Mouse (Mus musculus): ENCODE data around the gene Gpsm3. TPM values are rescaled to one million over a fixed set of nuclear protein-coding genes. Genes with fewer than 3 reads are reported as not detected.

Gene Gpsm3
- polyA plus RNA-seq, 1 experiment from 2014 or later, result 19.3 TPM

- Histone ChIP-seq H3K36me3 (ENCODE audit: control insufficient read depth, insufficient read depth, low read length) (peaks cover 23% of the 10 kb centered on the region), H3K27me3 (ENCODE audit: control insufficient read depth, insufficient read depth, low read length) (no peaks in the 10 kb centered on the region), H3K4me3 (ENCODE audit: low read length) (peak within 1 kb of the TSS; percentile 88), H3K4me1 (ENCODE audit: control insufficient read depth, insufficient read depth, low read length) (peaks cover 61% of the 10 kb centered on the region), H3K9ac (ENCODE audit: low read depth, low read length) (peak within 1 kb of the TSS; percentile 99), H3K9me3 (ENCODE audit: control insufficient read depth, low read length) (no peaks in the 10 kb centered on the region), H3K4me2 (replicated peaks; ENCODE audit: low read depth, low read length) (peak within 1 kb of the TSS; percentile 94), H3K27ac (ENCODE audit: low read depth, low read length) (peak within 1 kb of the TSS; percentile 100)
- ATAC-seq (ENCODE audit: low FRiP score, low TSS enrichment), result peak; percentile 33
- 1% methylated on average over 21 of the region's 21 CpGs for WGBS
Observed at GRCm38 (mm10) chr17:34591029-34591993, 1.7 kb downstream of the Gpsm3 start, which contains the start of gene Pbx2. Gene Pbx2 (plus strand): TSS chr17:34591266.

GRCm38 (mm10) chr17:34591994-34592375, 2.4 kb downstream of the Gpsm3 start:
- Histone ChIP-seq H3K27ac (ENCODE audit: low read depth, low read length) (peak overlapping the region; percentile 100), H3K4me1 (ENCODE audit: control insufficient read depth, insufficient read depth, low read length) (peaks cover 68% of the 10 kb centered on the region), H3K36me3 (ENCODE audit: control insufficient read depth, insufficient read depth, low read length) (peaks cover 26% of the 10 kb centered on the region), H3K4me2 (replicated peaks; ENCODE audit: low read depth, low read length) (peak overlapping the region; percentile 94), H3K27me3 (ENCODE audit: control insufficient read depth, insufficient read depth, low read length) (no peaks in the 10 kb centered on the region), H3K4me3 (ENCODE audit: low read length) (peak overlapping the region; percentile 88), H3K9me3 (ENCODE audit: control insufficient read depth, low read length) (no peaks in the 10 kb centered on the region), H3K9ac (ENCODE audit: low read depth, low read length) (peak overlapping the region; percentile 99)
- WGBS, result under 1% methylated on average over 33 of the region's 35 CpGs
- peak; percentile 70 for ATAC-seq (ENCODE audit: low FRiP score, low TSS enrichment)

- Histone ChIP-seq H3K36me3 (ENCODE audit: control insufficient read depth, insufficient read depth, low read length) (peaks cover 26% of the 10 kb centered on the region), H3K9ac (ENCODE audit: low read depth, low read length) (peak overlapping the region; percentile 99), H3K4me1 (ENCODE audit: control insufficient read depth, insufficient read depth, low read length) (peaks cover 75% of the 10 kb centered on the region), H3K27ac (ENCODE audit: low read depth, low read length) (peak overlapping the region; percentile 100), H3K9me3 (ENCODE audit: control insufficient read depth, low read length) (no peaks in the 10 kb centered on the region), H3K4me2 (replicated peaks; ENCODE audit: low read depth, low read length) (peak overlapping the region; percentile 94), H3K4me3 (ENCODE audit: low read length) (peak overlapping the region; percentile 88), H3K27me3 (ENCODE audit: control insufficient read depth, insufficient read depth, low read length) (no peaks in the 10 kb centered on the region)
- ATAC-seq (ENCODE audit: low FRiP score, low TSS enrichment), result peak; percentile 6; the same call in 1 of the 2 replicates
- WGBS, result under 1% methylated on average over 29 of the region's 32 CpGs
Observed at GRCm38 (mm10) chr17:34592581-34593549, 3.3 kb downstream of the Gpsm3 start.

GRCm38 (mm10) chr17:34593752-34594525, 4.3 kb downstream of the Gpsm3 start:
- H3K36me3 ChIP-seq (ENCODE audit: control insufficient read depth, insufficient read depth, low read length), result peaks cover 26% of the 10 kb centered on the region
- H3K4me1 ChIP-seq (ENCODE audit: control insufficient read depth, insufficient read depth, low read length), result peaks cover 72% of the 10 kb centered on the region
- WGBS, result 37% methylated on average over 34 of the region's 34 CpGs
- H3K4me3 ChIP-seq (ENCODE audit: low read length), result peak overlapping the region; percentile 88
- no peaks in the 10 kb centered on the region for H3K9me3 ChIP-seq (ENCODE audit: control insufficient read depth, low read length)
- H3K4me2 ChIP-seq (replicated peaks; ENCODE audit: low read depth, low read length), result peak overlapping the region; percentile 94
- ATAC-seq (ENCODE audit: low FRiP score, low TSS enrichment), result no peak
- peak overlapping the region; percentile 100 for H3K27ac ChIP-seq (ENCODE audit: low read depth, low read length)
- H3K27me3 ChIP-seq (ENCODE audit: control insufficient read depth, insufficient read depth, low read length), result no peaks in the 10 kb centered on the region
- H3K9ac ChIP-seq (ENCODE audit: low read depth, low read length), result peak overlapping the region; percentile 99

GRCm38 (mm10) chr17:34596098-34596497, 6.5 kb downstream of the Gpsm3 start:
- peak overlapping the region; percentile 11; the same call in 1 of the 2 replicates for H3K27ac ChIP-seq (ENCODE audit: low read depth, low read length)
- no peaks in the 10 kb centered on the region for H3K27me3 ChIP-seq (ENCODE audit: control insufficient read depth, insufficient read depth, low read length)
- ATAC-seq (ENCODE audit: low FRiP score, low TSS enrichment), result no peak
- H3K4me3 ChIP-seq (ENCODE audit: low read length), result no peak overlapping the region
- 47% methylated on average over 8 of the region's 8 CpGs for WGBS
- peaks cover 51% of the 10 kb centered on the region for H3K4me1 ChIP-seq (ENCODE audit: control insufficient read depth, insufficient read depth, low read length)
- H3K9ac ChIP-seq (ENCODE audit: low read depth, low read length), result peak overlapping the region; percentile 12; the same call in 1 of the 2 replicates
- peaks cover 38% of the 10 kb centered on the region for H3K36me3 ChIP-seq (ENCODE audit: control insufficient read depth, insufficient read depth, low read length)
- no peak overlapping the region; the same call in 1 of the 2 replicates for H3K4me2 ChIP-seq (replicated peaks; ENCODE audit: low read depth, low read length)
- H3K9me3 ChIP-seq (ENCODE audit: control insufficient read depth, low read length), result no peaks in the 10 kb centered on the region

GRCm38 (mm10) chr17:34597566-34598095, 8.0 kb downstream of the Gpsm3 start, which contains the start of gene Ager:
Gene Ager (plus strand): TSS chr17:34597862.
- no peaks in the 10 kb centered on the region for H3K9me3 ChIP-seq (ENCODE audit: control insufficient read depth, low read length)
- no peaks in the 10 kb centered on the region for H3K27me3 ChIP-seq (ENCODE audit: control insufficient read depth, insufficient read depth, low read length)
- peak within 1 kb of the TSS; percentile 6; the same call in 1 of the 2 replicates for H3K4me2 ChIP-seq (replicated peaks; ENCODE audit: low read depth, low read length)
- no peak within 1 kb of the TSS for H3K4me3 ChIP-seq (ENCODE audit: low read length)
- 15% methylated on average over 6 of the region's 6 CpGs for WGBS
- peaks cover 38% of the 10 kb centered on the region for H3K36me3 ChIP-seq (ENCODE audit: control insufficient read depth, insufficient read depth, low read length)
- peaks cover 52% of the 10 kb centered on the region for H3K4me1 ChIP-seq (ENCODE audit: control insufficient read depth, insufficient read depth, low read length)
- no peak for ATAC-seq (ENCODE audit: low FRiP score, low TSS enrichment)
- H3K27ac ChIP-seq (ENCODE audit: low read depth, low read length), result peak within 1 kb of the TSS; percentile 30; the same call in 1 of the 2 replicates
- H3K9ac ChIP-seq (ENCODE audit: low read depth, low read length), result peak within 1 kb of the TSS; percentile 32; the same call in 1 of the 2 replicates

GRCm38 (mm10) chr17:34599891-34600290, 10.3 kb downstream of the Gpsm3 start:
- H3K4me1 ChIP-seq (ENCODE audit: control insufficient read depth, insufficient read depth, low read length), result peaks cover 48% of the 10 kb centered on the region

GRCm38 (mm10) chr17:34601796-34602195, 12.2 kb downstream of the Gpsm3 start:
- Histone ChIP-seq H3K9ac (ENCODE audit: low read depth, low read length) (no peak overlapping the region), H3K27me3 (ENCODE audit: control insufficient read depth, insufficient read depth, low read length) (no peaks in the 10 kb centered on the region), H3K36me3 (ENCODE audit: control insufficient read depth, insufficient read depth, low read length) (peaks cover 12% of the 10 kb centered on the region), H3K4me1 (ENCODE audit: control insufficient read depth, insufficient read depth, low read length) (peaks cover 37% of the 10 kb centered on the region), H3K4me2 (replicated peaks; ENCODE audit: low read depth, low read length) (no peak overlapping the region), H3K9me3 (ENCODE audit: control insufficient read depth, low read length) (no peaks in the 10 kb centered on the region), H3K27ac (ENCODE audit: low read depth, low read length) (no peak overlapping the region), H3K4me3 (ENCODE audit: low read length) (no peak overlapping the region)
- no peak for ATAC-seq (ENCODE audit: low FRiP score, low TSS enrichment)
- WGBS, result 89% methylated on average over 12 of the region's 12 CpGs

More at GRCm38 (mm10) chr17:34599891-34600290, 10.3 kb downstream of the Gpsm3 start:
- 84% methylated on average over 9 of the region's 9 CpGs for WGBS
- Histone ChIP-seq H3K9me3 (ENCODE audit: control insufficient read depth, low read length) (no peaks in the 10 kb centered on the region), H3K4me2 (replicated peaks; ENCODE audit: low read depth, low read length) (no peak overlapping the region), H3K27ac (ENCODE audit: low read depth, low read length) (no peak overlapping the region), H3K36me3 (ENCODE audit: control insufficient read depth, insufficient read depth, low read length) (peaks cover 28% of the 10 kb centered on the region), H3K27me3 (ENCODE audit: control insufficient read depth, insufficient read depth, low read length) (no peaks in the 10 kb centered on the region), H3K9ac (ENCODE audit: low read depth, low read length) (no peak overlapping the region), H3K4me3 (ENCODE audit: low read length) (no peak overlapping the region)
- ATAC-seq (ENCODE audit: low FRiP score, low TSS enrichment), result no peak
